ENCODE assay signal across 8 mouse cellular contexts in the genomic region with DNA sequence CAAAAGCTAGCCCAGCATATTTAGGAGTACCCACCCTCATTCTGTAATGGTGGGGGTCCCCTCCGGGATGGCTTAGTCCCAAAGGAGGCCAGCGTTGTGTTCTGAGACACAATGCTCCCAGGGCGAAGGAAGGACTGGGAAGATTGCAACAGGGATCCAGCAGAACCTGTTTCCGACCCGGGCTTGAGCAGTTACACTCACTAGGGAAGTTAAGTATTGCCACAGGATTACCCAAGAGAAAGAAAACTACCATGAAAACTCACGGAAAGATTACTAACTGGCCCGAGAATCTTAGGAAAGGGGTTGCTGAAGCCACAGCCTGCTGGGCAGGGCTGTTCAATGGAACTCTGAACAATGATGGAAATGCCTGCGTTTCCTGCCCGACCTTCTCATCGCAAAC. TPM values are rescaled to one million over a fixed set of nuclear protein-coding genes. Genes with fewer than 3 reads are reported as not detected.
DNase-seq lines count a peak whose midpoint lies in the region; ATAC-seq and TF ChIP-seq lines count a peak whose summit lies in the region.

No protein-coding gene starts in this region.

- 75% methylated on average over 10 of the region's 10 CpGs for WGBS in spleen, adult 2 months
- 44% methylated on average over 10 of the region's 10 CpGs for WGBS in heart, embryonic 16.5 days
- 43% methylated on average over 10 of the region's 10 CpGs for whole genome bisulfite sequencing in lung, embryonic 15.5 days

- DNase-seq in spleen, adult 2 months (ENCODE audit: low read depth in 1 of 2, low spot score in 2 of 2), result no peak
- no peak for DNase-seq in spleen, postnatal 14 days (ENCODE audit: low spot score in 2 of 2)
- DNase-seq in frontal cortex, postnatal 10 days (ENCODE audit: low spot score in 2 of 2), result no peak
- DNase-seq in gastrocnemius, postnatal 25 days, result no peak
- DNase-seq in urinary bladder, postnatal 25 days (ENCODE audit: low spot score), result no peak

- no peaks in the 10 kb centered on the region for H3K9me3 ChIP-seq in heart, embryonic 16.5 days (replicated peaks; ENCODE audit: control insufficient read depth, low read length)
- no peaks in the 10 kb centered on the region for H3K9me3 ChIP-seq in lung, embryonic 15.5 days

- no peak for TF ChIP-seq CTCF in spleen, adult 2 months (IDR thresholded peaks at IDR 0.05; ENCODE audit: extremely low read depth, insufficient read depth, insufficient read length, insufficient replicate concordance)

- peaks cover 1% of the 10 kb centered on the region; the same call in 1 of the 2 replicates for H3K36me3 ChIP-seq in spleen, adult 2 months (ENCODE audit: control insufficient read depth, insufficient read depth, low read length)
- H3K36me3 ChIP-seq in heart, embryonic 16.5 days (ENCODE audit: control insufficient read depth, insufficient read depth), result no peaks in the 10 kb centered on the region
- no peaks in the 10 kb centered on the region for H3K36me3 ChIP-seq in lung, embryonic 15.5 days

- H3K9ac ChIP-seq in heart, embryonic 16.5 days (ENCODE audit: low read length), result peak overlapping the region; percentile 62
- no peak overlapping the region for H3K9ac ChIP-seq in lung, embryonic 15.5 days

- peak overlapping the region; percentile 84 for H3K4me2 ChIP-seq in heart, embryonic 16.5 days (ENCODE audit: low read depth, low read length)
- H3K4me2 ChIP-seq in lung, embryonic 15.5 days, result peak overlapping the region; percentile 91

- no peaks in the 10 kb centered on the region for H3K27me3 ChIP-seq in spleen, adult 2 months (ENCODE audit: control insufficient read depth, insufficient read depth, low read length)
- no peaks in the 10 kb centered on the region for H3K27me3 ChIP-seq in heart, embryonic 16.5 days (ENCODE audit: control insufficient read depth, insufficient read depth, low read length)
- no peaks in the 10 kb centered on the region for H3K27me3 ChIP-seq in lung, embryonic 15.5 days

- H3K4me1 ChIP-seq in spleen, adult 2 months (ENCODE audit: control insufficient read depth, insufficient read depth, insufficient read length), result peaks cover 13% of the 10 kb centered on the region
- H3K4me1 ChIP-seq in heart, embryonic 16.5 days (ENCODE audit: control insufficient read depth, insufficient read depth, low read length), result peaks cover 59% of the 10 kb centered on the region
- H3K4me1 ChIP-seq in lung, embryonic 15.5 days, result peaks cover 84% of the 10 kb centered on the region

- no peak for TF ChIP-seq POLR2A in spleen, adult 2 months (IDR thresholded peaks at IDR 0.05; ENCODE audit: low read depth, low read length)

- peak overlapping the region; percentile 19; the same call in 1 of the 2 replicates for H3K4me3 ChIP-seq in spleen, adult 2 months (ENCODE audit: extremely low read depth, insufficient read depth, insufficient read length)
- peak overlapping the region; percentile 88 for H3K4me3 ChIP-seq in heart, embryonic 16.5 days (ENCODE audit: low read length)
- peak overlapping the region; percentile 90 for H3K4me3 ChIP-seq in lung, embryonic 15.5 days

- ATAC-seq in heart, embryonic 16.5 days (replicated peaks; ENCODE audit: extremely low read depth, insufficient read depth, low FRiP score), result no peak
- ATAC-seq in lung, embryonic 15.5 days (ENCODE audit: borderline replicate concordance, extremely low read depth, low FRiP score, low TSS enrichment), result no peak
- ATAC-seq in CD4-positive, CD25-positive, alpha-beta regulatory T cell, adult 4 months, result no peak

- H3K27ac ChIP-seq in spleen, adult 2 months (ENCODE audit: insufficient read depth, low read length), result no peak overlapping the region; the same call in 1 of the 2 replicates
- H3K27ac ChIP-seq in heart, embryonic 16.5 days (ENCODE audit: low read length), result peak overlapping the region; percentile 54; the same call in 1 of the 2 replicates
- H3K27ac ChIP-seq in lung, embryonic 15.5 days, result no peak overlapping the region

RNA-seq across cellular contexts. Expression of a gene that starts 4.5 kb away (rescaled TPM):
- polyA plus RNA-seq in spleen, adult 2 months (2012; rRNA removed), result 13.7 and 17.7 TPM in 2 replicates
- polyA plus RNA-seq in heart, embryonic 16.5 days (2015; fragmentation: Nextera tagmentation; extraction: Ambion mirVana), result 10.7 and 11.8 TPM in 2 replicates
- polyA plus RNA-seq in lung, embryonic 15.5 days (2015; fragmentation: Nextera tagmentation; extraction: Ambion mirVana), result 20.4 and 22.3 TPM in 2 replicates
- polyA plus RNA-seq in CD4-positive, CD25-positive, alpha-beta regulatory T cell, adult 4 months (2017; shearing (Covaris generic)), result 10 to 100 TPM in 1 of 2 experiments, 1 to 10 TPM in 1; 6.0 to 11.5 TPM
- 10 to 100 TPM in 1 of 2 experiments, 1 to 10 TPM in 1; 9.1 to 11.0 TPM for total RNA-seq in gastrocnemius, postnatal 25 days (2021)

RNA-seq across cellular contexts. Expression of a gene that starts 49.6 kb away (rescaled TPM):
- not detected in 2 replicates for polyA plus RNA-seq in spleen, adult 2 months (2012; rRNA removed)
- polyA plus RNA-seq in heart, embryonic 16.5 days (2015; fragmentation: Nextera tagmentation; extraction: Ambion mirVana), result 44.6 and 49.1 TPM in 2 replicates
- polyA plus RNA-seq in lung, embryonic 15.5 days (2015; fragmentation: Nextera tagmentation; extraction: Ambion mirVana), result 1.1 and 2.0 TPM in 2 replicates
- not detected for polyA plus RNA-seq in CD4-positive, CD25-positive, alpha-beta regulatory T cell, adult 4 months (2017; shearing (Covaris generic))
- total RNA-seq in gastrocnemius, postnatal 25 days (2021), result 10 to 100 TPM; 49.4 to 49.6 TPM

Comparison
In these comparisons a context has a peak if more than half of its experiments do, and no peak if none do; other contexts are left out.
1. H3K4me3 ChIP-seq: peak in every context shown above with its lines; median percentile 90 in lung, embryonic 15.5 days; 88 in heart, embryonic 16.5 days; 19 in spleen, adult 2 months.
2. RNA of a gene that starts 49.6 kb away (polyA plus RNA-seq): 44.6 to 49.1 TPM in heart, embryonic 16.5 days; 1.1 to 2.0 TPM in lung, embryonic 15.5 days, not detected in spleen, adult 2 months and not detected in CD4-positive, CD25-positive, alpha-beta regulatory T cell, adult 4 months; every median in the first group is over 10 times any median in the second.